ENCODE assay signal across 24 mouse cellular contexts in the genomic region with DNA sequence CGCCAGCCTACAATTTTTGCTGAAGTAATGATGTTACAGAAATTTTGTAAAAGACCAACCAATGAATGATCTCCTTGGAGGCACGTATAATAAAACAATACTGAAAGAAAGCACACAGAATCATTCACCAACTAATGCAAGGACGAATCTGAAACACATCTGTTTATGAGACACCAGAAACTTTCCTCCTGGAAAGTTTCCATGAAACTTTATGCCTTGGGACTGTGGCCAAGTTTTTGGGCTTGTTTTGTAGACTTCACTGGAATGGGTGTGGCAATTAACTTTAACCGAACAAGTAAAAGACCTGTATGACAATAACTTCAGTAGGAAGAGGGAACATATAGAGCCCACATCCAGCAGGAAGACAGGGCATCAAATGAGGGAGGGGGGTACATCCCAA.
"Had no signal": no experiment of that assay in that cellular context is flagged by ENCODE, and none has a peak within 500 bp of the region (broad histone marks: within the 10 kb centered on the region; RNA-seq: fewer than 3 reads in every experiment).

No protein-coding gene starts in this region.

- H3K9ac ChIP-seq: forebrain, postnatal 0 days; heart, embryonic 12.5 days; hindbrain, embryonic 13.5 days; hindbrain, embryonic 15.5 days; kidney, embryonic 15.5 days; limb, embryonic 13.5 days had no signal

- H3K36me3 ChIP-seq: heart, embryonic 10.5 days; heart, embryonic 12.5 days; hindbrain, embryonic 13.5 days; hindbrain, embryonic 15.5 days; kidney, embryonic 15.5 days; limb, embryonic 13.5 days had no signal

- ATAC-seq: forebrain, postnatal 0 days; hindbrain, postnatal 0 days; intestine, embryonic 16.5 days had no signal

- H3K9me3 ChIP-seq: heart, embryonic 10.5 days; heart, embryonic 12.5 days; hindbrain, embryonic 13.5 days; hindbrain, embryonic 15.5 days; kidney, embryonic 15.5 days; limb, embryonic 13.5 days had no signal

- H3K4me2 ChIP-seq: heart, embryonic 12.5 days; hindbrain, embryonic 13.5 days; hindbrain, embryonic 15.5 days; kidney, embryonic 15.5 days; limb, embryonic 13.5 days; liver, embryonic 11.5 days had no signal

- DNase-seq: forebrain, postnatal 0 days; gastrocnemius, adult 2 months; gastrocnemius, postnatal 10 days; gastrocnemius, postnatal 25 days; heart, adult 18-20 months; heart, postnatal 10 days; kidney, adult 11 months; kidney, adult 2 months; kidney, adult 9 months; kidney, postnatal 14 days; kidney, postnatal 36 days; liver had no signal

- H3K27ac ChIP-seq: gastrocnemius, adult 2 months; heart, embryonic 10.5 days; hindbrain, embryonic 13.5 days; hindbrain, embryonic 15.5 days; hindbrain, postnatal 0 days; kidney, embryonic 15.5 days; kidney, postnatal 0 days; layer of hippocampus, adult 2 months; left cerebral cortex, adult 2 months; limb, embryonic 13.5 days had no signal

- H3K27me3 ChIP-seq: heart, embryonic 12.5 days; hindbrain, embryonic 13.5 days; hindbrain, embryonic 15.5 days; kidney, embryonic 15.5 days; limb, embryonic 13.5 days had no signal

- H3K4me3 ChIP-seq: gastrocnemius, adult 2 months; heart, embryonic 10.5 days; heart, embryonic 12.5 days; hindbrain, embryonic 13.5 days; hindbrain, embryonic 15.5 days; kidney, embryonic 15.5 days; layer of hippocampus, adult 2 months; left cerebral cortex, adult 2 months; limb, embryonic 13.5 days had no signal

- H3K4me1 ChIP-seq: heart, embryonic 12.5 days; hindbrain, embryonic 13.5 days; hindbrain, embryonic 15.5 days; kidney, embryonic 15.5 days had no signal
